ENCODE assay signal across 25 mouse cellular contexts in the genomic region with DNA sequence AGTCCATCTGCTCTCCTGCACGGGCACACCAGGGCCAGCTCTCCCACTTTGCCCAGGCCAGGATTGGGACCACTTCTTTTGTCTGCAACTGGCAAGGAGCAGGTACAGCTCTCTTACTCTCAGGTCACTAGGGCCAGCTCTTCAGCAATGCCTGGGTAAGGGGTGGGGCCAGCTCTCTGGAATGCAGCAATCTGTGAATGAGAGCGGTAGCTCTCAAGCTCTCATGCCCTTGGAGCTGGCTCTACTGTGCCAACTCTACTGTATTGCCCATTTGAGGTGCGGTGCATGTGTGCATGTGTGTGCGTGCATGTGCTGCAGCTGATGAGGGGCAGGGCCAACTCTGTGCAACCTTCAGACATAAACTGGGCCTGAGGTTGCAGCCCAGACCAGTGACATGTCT. TPM values are rescaled to one million over a fixed set of nuclear protein-coding genes. Genes with fewer than 3 reads are reported as not detected.
DNase-seq lines count a peak whose midpoint lies in the region; ATAC-seq and TF ChIP-seq lines count a peak whose summit lies in the region.
"Had no signal": no experiment of that assay in that cellular context is flagged by ENCODE, and none has a peak within 500 bp of the region (broad histone marks: within the 10 kb centered on the region; RNA-seq: fewer than 3 reads in every experiment).

No protein-coding gene starts in this region.

- no peaks in the 10 kb centered on the region for H3K9me3 ChIP-seq in intestine, embryonic 15.5 days
- no peaks in the 10 kb centered on the region for H3K9me3 ChIP-seq in intestine, postnatal 0 days (ENCODE audit: control insufficient read depth)
- no peaks in the 10 kb centered on the region for H3K9me3 ChIP-seq in lung, embryonic 14.5 days (ENCODE audit: low read depth, low read length)
- H3K9me3 ChIP-seq in stomach, postnatal 0 days (ENCODE audit: control insufficient read depth, low read length), result no peaks in the 10 kb centered on the region
- H3K9me3 ChIP-seq in hindbrain, embryonic 12.5 days (replicated peaks), result no peaks in the 10 kb centered on the region; the same call in 1 of the 2 replicates
- H3K9me3 ChIP-seq: embryonic facial prominence, embryonic 13.5 days; forebrain, embryonic 12.5 days; heart, embryonic 12.5 days; liver, embryonic 12.5 days; midbrain, embryonic 12.5 days; neural tube, embryonic 15.5 days; stomach, embryonic 15.5 days had no signal

- 92% methylated on average over 4 of the region's 4 CpGs for WGBS in intestine, embryonic 15.5 days
- 81% methylated on average over 4 of the region's 4 CpGs for WGBS in intestine, postnatal 0 days
- 74% methylated on average over 4 of the region's 4 CpGs for WGBS in lung, embryonic 14.5 days
- WGBS in stomach, postnatal 0 days, result 75% methylated on average over 4 of the region's 4 CpGs
- 87% methylated on average over 4 of the region's 4 CpGs for WGBS in hindbrain, embryonic 12.5 days

- H3K9ac ChIP-seq in intestine, embryonic 15.5 days, result no peak overlapping the region
- no peak overlapping the region for H3K9ac ChIP-seq in intestine, postnatal 0 days (ENCODE audit: low read depth, low read length)
- no peak overlapping the region for H3K9ac ChIP-seq in lung, embryonic 14.5 days
- H3K9ac ChIP-seq in stomach, postnatal 0 days (ENCODE audit: low read length), result no peak overlapping the region
- no peak overlapping the region for H3K9ac ChIP-seq in hindbrain, embryonic 12.5 days
- H3K9ac ChIP-seq: embryonic facial prominence, embryonic 13.5 days; forebrain, embryonic 12.5 days; heart, embryonic 12.5 days; liver, embryonic 12.5 days; midbrain, embryonic 12.5 days; neural tube, embryonic 15.5 days; stomach, embryonic 15.5 days had no signal

- H3K4me1 ChIP-seq in intestine, embryonic 15.5 days (replicated peaks), result no peaks in the 10 kb centered on the region
- no peaks in the 10 kb centered on the region for H3K4me1 ChIP-seq in intestine, postnatal 0 days (replicated peaks; ENCODE audit: control insufficient read depth, insufficient read depth, low read length)
- no peaks in the 10 kb centered on the region for H3K4me1 ChIP-seq in lung, embryonic 14.5 days (ENCODE audit: insufficient read depth)
- no peaks in the 10 kb centered on the region for H3K4me1 ChIP-seq in stomach, postnatal 0 days (replicated peaks; ENCODE audit: control insufficient read depth, insufficient read depth)
- no peaks in the 10 kb centered on the region for H3K4me1 ChIP-seq in hindbrain, embryonic 12.5 days
- H3K4me1 ChIP-seq: embryonic facial prominence, embryonic 13.5 days; forebrain, embryonic 12.5 days; liver, embryonic 12.5 days; midbrain, embryonic 12.5 days; neural tube, embryonic 15.5 days; stomach, embryonic 15.5 days had no signal

- H3K4me2 ChIP-seq in intestine, embryonic 15.5 days (replicated peaks), result no peak overlapping the region
- H3K4me2 ChIP-seq in intestine, postnatal 0 days (replicated peaks; ENCODE audit: low read depth), result no peak overlapping the region
- H3K4me2 ChIP-seq in lung, embryonic 14.5 days, result no peak overlapping the region
- H3K4me2 ChIP-seq in stomach, postnatal 0 days (replicated peaks; ENCODE audit: low read depth), result no peak overlapping the region
- H3K4me2 ChIP-seq in hindbrain, embryonic 12.5 days (replicated peaks), result no peak overlapping the region
- H3K4me2 ChIP-seq: embryonic facial prominence, embryonic 13.5 days; forebrain, embryonic 12.5 days; heart, embryonic 12.5 days; liver, embryonic 12.5 days; midbrain, embryonic 12.5 days; neural tube, embryonic 15.5 days; stomach, embryonic 15.5 days had no signal

- ATAC-seq in intestine, embryonic 15.5 days, result peak; percentile 39; the same call in 1 of the 2 replicates
- no peak for ATAC-seq in intestine, postnatal 0 days
- ATAC-seq in lung, embryonic 14.5 days (ENCODE audit: insufficient read depth), result 0 out of 2 replicates have a peak, but pooled peaks have one; percentile 41
- peak; percentile 47; the same call in 1 of the 2 replicates for ATAC-seq in stomach, postnatal 0 days (ENCODE audit: low FRiP score, low TSS enrichment)
- ATAC-seq in hindbrain, embryonic 12.5 days (ENCODE audit: low FRiP score), result no peak
- ATAC-seq: hindbrain, embryonic 16.5 days; liver, embryonic 12.5 days had no signal

- no peak for TF ChIP-seq CTCF in intestine, postnatal 0 days (IDR thresholded peaks at IDR 0.05; ENCODE audit: low read depth)
- TF ChIP-seq CTCF in lung, embryonic 14.5 days (IDR thresholded peaks at IDR 0.05; ENCODE audit: low read depth), result no peak
- no peak for TF ChIP-seq CTCF in stomach, postnatal 0 days (IDR thresholded peaks at IDR 0.05; ENCODE audit: low read depth)

- DNase-seq in lung, embryonic 14.5 days, result no peak
- peak; percentile 51 for DNase-seq in lung, postnatal 10 days
- DNase-seq in stomach, postnatal 0 days (ENCODE audit: low spot score), result peak; percentile 32
- DNase-seq in cerebellum, postnatal 14 days, result no peak
- DNase-seq: adrenal gland, adult 2 months; cerebellum, adult 11 months; cerebellum, postnatal 10 days; gastrocnemius, adult 2 months; kidney, adult 11 months; thymus, adult 2 months; thymus, postnatal 4 days had no signal

- H3K27me3 ChIP-seq in intestine, embryonic 15.5 days (replicated peaks), result no peaks in the 10 kb centered on the region
- no peaks in the 10 kb centered on the region for H3K27me3 ChIP-seq in intestine, postnatal 0 days (replicated peaks; ENCODE audit: control insufficient read depth, insufficient read depth, low read length)
- H3K27me3 ChIP-seq in lung, embryonic 14.5 days (ENCODE audit: insufficient read depth, low read length), result no peaks in the 10 kb centered on the region
- no peaks in the 10 kb centered on the region for H3K27me3 ChIP-seq in stomach, postnatal 0 days (ENCODE audit: control insufficient read depth, insufficient read depth, low read length)
- H3K27me3 ChIP-seq in hindbrain, embryonic 12.5 days, result no peaks in the 10 kb centered on the region
- H3K27me3 ChIP-seq: embryonic facial prominence, embryonic 13.5 days; forebrain, embryonic 12.5 days; heart, embryonic 12.5 days; liver, embryonic 12.5 days; neural tube, embryonic 15.5 days; stomach, embryonic 15.5 days had no signal

- H3K4me3 ChIP-seq in intestine, embryonic 15.5 days (replicated peaks), result no peak overlapping the region
- no peak overlapping the region for H3K4me3 ChIP-seq in intestine, postnatal 0 days (ENCODE audit: low read depth, low read length)
- H3K4me3 ChIP-seq in lung, embryonic 14.5 days (ENCODE audit: low read depth, low read length), result no peak overlapping the region
- H3K4me3 ChIP-seq in stomach, postnatal 0 days (ENCODE audit: low read depth, low read length), result no peak overlapping the region
- no peak overlapping the region for H3K4me3 ChIP-seq in hindbrain, embryonic 12.5 days
- H3K4me3 ChIP-seq: embryonic facial prominence, embryonic 13.5 days; erythroblast, embryonic 14.5 days; forebrain, embryonic 12.5 days; gastrocnemius, adult 2 months; heart, embryonic 12.5 days; liver, embryonic 12.5 days; midbrain, embryonic 12.5 days; neural tube, embryonic 15.5 days; stomach, embryonic 15.5 days had no signal

- H3K27ac ChIP-seq in intestine, embryonic 15.5 days, result no peak overlapping the region
- H3K27ac ChIP-seq in intestine, postnatal 0 days (ENCODE audit: low read depth, low read length), result no peak overlapping the region
- H3K27ac ChIP-seq in lung, embryonic 14.5 days (ENCODE audit: low read depth), result no peak overlapping the region
- H3K27ac ChIP-seq in stomach, postnatal 0 days (replicated peaks), result no peak overlapping the region
- no peak overlapping the region for H3K27ac ChIP-seq in hindbrain, embryonic 12.5 days
- H3K27ac ChIP-seq: embryonic facial prominence, embryonic 13.5 days; forebrain, embryonic 12.5 days; gastrocnemius, adult 2 months; kidney, postnatal 0 days; liver, embryonic 12.5 days; macrophage; midbrain, embryonic 12.5 days; neural tube, embryonic 15.5 days; stomach, embryonic 15.5 days had no signal

- H3K36me3 ChIP-seq in intestine, embryonic 15.5 days, result no peaks in the 10 kb centered on the region
- H3K36me3 ChIP-seq in intestine, postnatal 0 days (ENCODE audit: control insufficient read depth, insufficient read depth), result no peaks in the 10 kb centered on the region
- H3K36me3 ChIP-seq in lung, embryonic 14.5 days (ENCODE audit: insufficient read depth), result no peaks in the 10 kb centered on the region
- H3K36me3 ChIP-seq in stomach, postnatal 0 days (ENCODE audit: control insufficient read depth, insufficient read depth, low read length), result no peaks in the 10 kb centered on the region
- H3K36me3 ChIP-seq in hindbrain, embryonic 12.5 days, result no peaks in the 10 kb centered on the region
- H3K36me3 ChIP-seq: embryonic facial prominence, embryonic 13.5 days; forebrain, embryonic 12.5 days; heart, embryonic 12.5 days; liver, embryonic 12.5 days; midbrain, embryonic 12.5 days; neural tube, embryonic 15.5 days; stomach, embryonic 15.5 days had no signal

- TF ChIP-seq EP300 in stomach, postnatal 0 days (optimal IDR thresholded peaks at IDR 0.05), result no peak

RNA-seq across cellular contexts. Expression of gene Paqr8, which starts 11.0 kb away (rescaled TPM):
- polyA plus RNA-seq in intestine, embryonic 15.5 days (2015; fragmentation: Nextera tagmentation; extraction: Ambion mirVana), result 5.8 and 6.1 TPM in 2 replicates
- polyA plus RNA-seq in intestine, postnatal 0 days (2015; fragmentation: Nextera tagmentation; extraction: Ambion mirVana), result 2.9 and 3.1 TPM in 2 replicates
- 4.8 and 5.4 TPM in 2 replicates for polyA plus RNA-seq in lung, embryonic 14.5 days (2014; fragmentation: Nextera tagmentation; extraction: Ambion mirVana)
- 10.5 and 12.1 TPM in 2 replicates for polyA plus RNA-seq in stomach, postnatal 0 days (2015; fragmentation: Nextera tagmentation; extraction: Ambion mirVana)
- 15.6 and 16.4 TPM in 2 replicates for polyA plus RNA-seq in hindbrain, embryonic 12.5 days (2016; fragmentation: Nextera tagmentation; extraction: Ambion mirVana)

RNA-seq across cellular contexts. Expression of gene Mcm3, which starts 59.2 kb away (rescaled TPM):
- 118 and 125 TPM in 2 replicates for polyA plus RNA-seq in intestine, embryonic 15.5 days (2015; fragmentation: Nextera tagmentation; extraction: Ambion mirVana)
- 27.6 and 29.1 TPM in 2 replicates for polyA plus RNA-seq in intestine, postnatal 0 days (2015; fragmentation: Nextera tagmentation; extraction: Ambion mirVana)
- 206 and 207 TPM in 2 replicates for polyA plus RNA-seq in lung, embryonic 14.5 days (2014; fragmentation: Nextera tagmentation; extraction: Ambion mirVana)
- polyA plus RNA-seq in stomach, postnatal 0 days (2015; fragmentation: Nextera tagmentation; extraction: Ambion mirVana), result 31.2 and 33.1 TPM in 2 replicates
- polyA plus RNA-seq in hindbrain, embryonic 12.5 days (2016; fragmentation: Nextera tagmentation; extraction: Ambion mirVana), result 80.7 and 88.6 TPM in 2 replicates

Comparison
In these comparisons a context has a peak if more than half of its experiments do, and no peak if none do; other contexts are left out.
1. ATAC-seq: peak in intestine, embryonic 15.5 days (single experiment), lung, embryonic 14.5 days (single experiment) and stomach, postnatal 0 days (single experiment); none in intestine, postnatal 0 days (single experiment) and hindbrain, embryonic 12.5 days (single experiment).
2. DNase-seq: peak in lung, postnatal 10 days (single experiment) and stomach, postnatal 0 days (single experiment); none in lung, embryonic 14.5 days (single experiment) and cerebellum, postnatal 14 days (0 of 2).